Mouse (Mus musculus) central nervous system, embryonic 18 days (tissue): ENCODE results near the gene Dtnb. TPM values are rescaled to one million over a fixed set of nuclear protein-coding genes. Genes with fewer than 3 reads are reported as not detected.

ENCODE experiments used
- polyA plus RNA-seq: library from polyadenylated mRNA; depleted of rRNA; stranded (reverse); fragments of >200 nt; gene quantifications from 2 replicates; pipeline ENCODE4 v1.2.3, GENCODE M21; 2012; rRNA removed

The Dtnb gene
- 62.9 and 63.3 TPM in 2 replicates for polyA plus RNA-seq

GRCm38 (mm10) chr12:3571787-3572580 lies at the start of gene Dtnb:
Gene Dtnb, plus strand, starts transcription at chr12:3572381.

GRCm38 (mm10) chr12:3805852-3806251 lies 233.7 kb downstream of the Dtnb start, which contains the start of gene Dnmt3a:
Gene Dnmt3a, plus strand, starts transcription at chr12:3806007.

Other genes starting within 250 kb of the Dtnb start
- gene Kif3c, start 207.2 kb upstream of the Dtnb start, polyA plus RNA-seq, result 111 and 115 TPM in 2 replicates
- 9.9 and 10.3 TPM in 2 replicates for gene Asxl2, start 145.5 kb upstream of the Dtnb start, polyA plus RNA-seq
- gene Dnmt3a, start 233.6 kb downstream of the Dtnb start, polyA plus RNA-seq, result 44.3 and 44.4 TPM in 2 replicates